Mouse (Mus musculus) hindbrain, embryonic 16.5 days (tissue): ENCODE results near the gene Fyn. TPM values are rescaled to one million over a fixed set of nuclear protein-coding genes. Genes with fewer than 3 reads are reported as not detected.

Experiments used
- ATAC-seq: fragments of 200-750 bp; cut with Nextera tagmentation; 2 replicates; pipeline ENCODE4 v1.8.0; 2017; ENCODE audit warnings: moderate TSS enrichment, moderate library complexity
- H3K27ac ChIP-seq: fragments of 300-500 bp; sonication (generic); 2 replicates; pipeline ENCODE4 v1.5.1; 2014; ENCODE audit warnings: low read depth, mild to moderate bottlenecking, control low read depth, low read length, moderate library complexity
- H3K27me3 ChIP-seq: fragments of 300-500 bp; sonication (generic); replicated peaks from 2 replicates; pipeline ENCODE4 v1.6.1; 2014; ENCODE audit warnings: low read length; ENCODE audit not compliant: control insufficient read depth, insufficient read depth
- H3K36me3 ChIP-seq: fragments of 300-500 bp; sonication (generic); 2 replicates; pipeline ENCODE4 v1.6.1; 2014; ENCODE audit warnings: mild to moderate bottlenecking, low read length, moderate library complexity, mixed read lengths; ENCODE audit not compliant: control insufficient read depth, insufficient read depth
- H3K4me1 ChIP-seq: fragments of 300-500 bp; sonication (generic); 2 replicates; pipeline ENCODE4 v1.6.1; 2014; ENCODE audit warnings: low read depth, low read length; ENCODE audit not compliant: control insufficient read depth, insufficient read depth
- H3K4me2 ChIP-seq: fragments of 300-500 bp; sonication (generic); 2 replicates; pipeline ENCODE4 v1.6.1; 2014; ENCODE audit warnings: mild to moderate bottlenecking, low read length, control low read depth, moderate library complexity
- H3K4me3 ChIP-seq: fragments of 300-500 bp; sonication (generic); 2 replicates; pipeline ENCODE4 v1.5.1; 2014; ENCODE audit warnings: mild to moderate bottlenecking, low read length, control low read depth, moderate library complexity
- H3K9ac ChIP-seq: fragments of 300-500 bp; sonication (generic); 2 replicates; pipeline ENCODE4 v1.6.1; 2014; ENCODE audit warnings: low read depth, mild to moderate bottlenecking, control low read depth, low read length, moderate library complexity
- H3K9me3 ChIP-seq: fragments of 300-500 bp; sonication (generic); 2 replicates; pipeline ENCODE4 v1.6.1; 2014; ENCODE audit warnings: mild to moderate bottlenecking, low read length, moderate library complexity; ENCODE audit not compliant: control insufficient read depth
- WGBS: fragments of 180-500 bp; shearing (Covaris S2); extraction: QIAGEN DNeasy Blood & Tissue Kit; methylation state at CpG from one replicate; pipeline ENCODE4 v1.1.7; 2014; 5-methylcytosine and 5-hydroxymethylcytosine counted together
- polyA plus RNA-seq: library from polyadenylated mRNA; unstranded; fragments of >200 nt; fragmentation: Nextera tagmentation; extraction: Ambion mirVana; gene quantifications from 2 replicates; pipeline ENCODE4 v1.2.1, GENCODE M21; 2015

Fyn gene
- polyA plus RNA-seq, 1 experiment from 2014 or later: 74.9 TPM

GRCm38 (mm10) chr10:39568991-39569390 is 200.3 kb downstream of the Fyn start:
- Histone ChIP-seq H3K4me2 (no peak overlapping the region), H3K27me3 (no peaks in the 10 kb centered on the region), H3K9ac (no peak overlapping the region), H3K4me1 (peaks cover 24% of the 10 kb centered on the region), H3K9me3 (no peaks in the 10 kb centered on the region), H3K4me3 (no peak overlapping the region), H3K27ac (no peak overlapping the region), H3K36me3 (peaks cover 6% of the 10 kb centered on the region; the same call in 1 of the 2 replicates)
- WGBS: 87% methylated on average over 4 of the region's 4 CpGs
- no peak for ATAC-seq

GRCm38 (mm10) chr10:39571011-39571410 is 202.4 kb downstream of the Fyn start:
- 0 out of 2 replicates have a peak, but pooled peaks cover 2% of the 10 kb centered on the region for H3K36me3 ChIP-seq
- peak overlapping the region; percentile 61 for H3K27ac ChIP-seq
- ATAC-seq: peak; percentile 46
- H3K4me3 ChIP-seq: no peak overlapping the region
- peaks cover 24% of the 10 kb centered on the region for H3K4me1 ChIP-seq
- 34% methylated on average over 7 of the region's 7 CpGs for WGBS
- H3K9ac ChIP-seq: no peak overlapping the region
- no peaks in the 10 kb centered on the region for H3K27me3 ChIP-seq
- no peaks in the 10 kb centered on the region for H3K9me3 ChIP-seq
- no peak overlapping the region for H3K4me2 ChIP-seq

- ATAC-seq: peak; percentile 37
These were observed 203.5 kb downstream of the Fyn start for GRCm38 (mm10) chr10:39572050-39572671.

GRCm38 (mm10) chr10:39572672-39573051 is 204.0 kb downstream of the Fyn start:
- Histone ChIP-seq H3K27ac (peak overlapping the region; percentile 61), H3K4me3 (no peak overlapping the region), H3K27me3 (no peaks in the 10 kb centered on the region), H3K4me2 (no peak overlapping the region), H3K9me3 (no peaks in the 10 kb centered on the region), H3K9ac (no peak overlapping the region), H3K4me1 (peaks cover 24% of the 10 kb centered on the region), H3K36me3 (no peaks in the 10 kb centered on the region)
- 33% methylated on average over 6 of the region's 6 CpGs for WGBS
- peak; percentile 14 for ATAC-seq

More at GRCm38 (mm10) chr10:39572050-39572671, 203.5 kb downstream of the Fyn start:
- H3K27ac ChIP-seq: peak overlapping the region; percentile 61
- no peaks in the 10 kb centered on the region for H3K9me3 ChIP-seq
- 34% methylated on average over 9 of the region's 9 CpGs for WGBS
- H3K4me3 ChIP-seq: no peak overlapping the region
- H3K9ac ChIP-seq: peak overlapping the region; percentile 22
- H3K4me2 ChIP-seq: no peak overlapping the region
- no peaks in the 10 kb centered on the region for H3K27me3 ChIP-seq
- peaks cover 24% of the 10 kb centered on the region for H3K4me1 ChIP-seq
- H3K36me3 ChIP-seq: no peaks in the 10 kb centered on the region

- Histone ChIP-seq H3K4me2 (no peak overlapping the region), H3K9me3 (no peaks in the 10 kb centered on the region), H3K9ac (no peak overlapping the region), H3K27me3 (no peaks in the 10 kb centered on the region), H3K4me3 (no peak overlapping the region), H3K36me3 (no peaks in the 10 kb centered on the region), H3K27ac (no peak overlapping the region), H3K4me1 (peaks cover 16% of the 10 kb centered on the region)
- 60% methylated on average over 6 of the region's 6 CpGs for WGBS
- no peak for ATAC-seq
These were observed 207.8 kb downstream of the Fyn start for GRCm38 (mm10) chr10:39576466-39576865.

GRCm38 (mm10) chr10:39580477-39580876 is 211.8 kb downstream of the Fyn start:
- no peak overlapping the region for H3K9ac ChIP-seq
- no peaks in the 10 kb centered on the region for H3K4me1 ChIP-seq
- no peak overlapping the region for H3K27ac ChIP-seq
- no peaks in the 10 kb centered on the region for H3K9me3 ChIP-seq
- no peaks in the 10 kb centered on the region for H3K36me3 ChIP-seq
- H3K4me3 ChIP-seq: no peak overlapping the region
- no peaks in the 10 kb centered on the region for H3K27me3 ChIP-seq
- ATAC-seq: no peak
- no peak overlapping the region for H3K4me2 ChIP-seq
- WGBS: 64% methylated on average over 8 of the region's 8 CpGs

GRCm38 (mm10) chr10:39582385-39582784 is 213.7 kb downstream of the Fyn start:
- H3K27ac ChIP-seq: no peak overlapping the region
- peaks cover 7% of the 10 kb centered on the region for H3K4me1 ChIP-seq
- WGBS: 73% methylated on average over 2 of the region's 2 CpGs
- no peaks in the 10 kb centered on the region for H3K36me3 ChIP-seq
- no peak overlapping the region for H3K4me2 ChIP-seq
- ATAC-seq: no peak
- H3K9me3 ChIP-seq: no peaks in the 10 kb centered on the region
- H3K4me3 ChIP-seq: no peak overlapping the region
- no peak overlapping the region for H3K9ac ChIP-seq
- H3K27me3 ChIP-seq: no peaks in the 10 kb centered on the region

GRCm38 (mm10) chr10:39583718-39584117 is 215.1 kb downstream of the Fyn start:
- no peak for ATAC-seq
- Histone ChIP-seq H3K4me3 (no peak overlapping the region), H3K9me3 (no peaks in the 10 kb centered on the region), H3K9ac (no peak overlapping the region), H3K36me3 (no peaks in the 10 kb centered on the region), H3K4me2 (no peak overlapping the region), H3K27me3 (no peaks in the 10 kb centered on the region), H3K27ac (no peak overlapping the region), H3K4me1 (peaks cover 20% of the 10 kb centered on the region)
- 80% methylated on average over 12 of the region's 12 CpGs for WGBS

GRCm38 (mm10) chr10:39587290-39587925 is 218.8 kb downstream of the Fyn start:
- no peak overlapping the region for H3K4me2 ChIP-seq
- WGBS: 21% methylated on average over 5 of the region's 5 CpGs

More at GRCm38 (mm10) chr10:39587290-39587925, 218.8 kb downstream of the Fyn start:
- Histone ChIP-seq H3K27ac (peak overlapping the region; percentile 68), H3K27me3 (no peaks in the 10 kb centered on the region), H3K4me3 (no peak overlapping the region), H3K4me1 (peaks cover 21% of the 10 kb centered on the region), H3K9ac (peak overlapping the region; percentile 29), H3K9me3 (no peaks in the 10 kb centered on the region), H3K36me3 (no peaks in the 10 kb centered on the region)
- peak; percentile 55 for ATAC-seq
